Mouse (Mus musculus): ENCODE results near the gene Arhgap4. TPM values are rescaled to one million over a fixed set of nuclear protein-coding genes. Genes with fewer than 3 reads are reported as not detected.

Arhgap4 gene
- polyA plus RNA-seq, 1 experiment from 2014 or later = 3.0 TPM

DNA sequence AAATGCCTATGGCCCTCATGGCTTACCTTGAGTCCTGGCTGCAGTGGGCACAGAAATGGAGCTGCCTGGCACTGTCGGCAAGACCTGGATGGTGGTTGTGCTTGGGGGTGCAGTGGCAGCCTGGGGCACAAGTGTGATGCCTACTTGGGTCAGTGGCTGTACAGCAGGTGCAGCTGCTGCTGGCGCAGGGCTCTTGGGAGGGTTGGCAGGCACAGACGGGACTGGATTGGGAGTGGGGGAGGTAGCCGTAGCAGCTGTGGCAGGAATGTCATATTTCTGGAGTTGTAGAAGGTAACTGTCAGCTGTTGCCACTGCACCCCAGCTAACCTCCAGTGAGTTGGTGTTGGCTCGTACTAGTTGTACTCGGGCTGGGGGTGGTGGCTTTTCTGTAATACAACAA lies 33.3 kb upstream of the Arhgap4 start:
- no peak for ATAC-seq (ENCODE audit: low FRiP score)
- no peak overlapping the region for H3K4me3 ChIP-seq (replicated peaks; ENCODE audit: low read length)
- no peaks in the 10 kb centered on the region for H3K9me3 ChIP-seq (ENCODE audit: control insufficient read depth, low read length)
- no peak overlapping the region for H3K27ac ChIP-seq
- 87% methylated on average over 6 of the region's 6 CpGs for WGBS
- peaks cover 92% of the 10 kb centered on the region for H3K36me3 ChIP-seq (replicated peaks; ENCODE audit: control insufficient read depth, insufficient read depth)
- no peak overlapping the region for H3K4me2 ChIP-seq (replicated peaks)
- H3K27me3 ChIP-seq (ENCODE audit: control insufficient read depth, insufficient read depth, low read length) = no peaks in the 10 kb centered on the region
- DNase-seq (ENCODE audit: low spot score) = no peak
- H3K4me1 ChIP-seq (replicated peaks; ENCODE audit: control insufficient read depth, insufficient read depth, low read length) = no peaks in the 10 kb centered on the region
- H3K9ac ChIP-seq = no peak overlapping the region

DNA sequence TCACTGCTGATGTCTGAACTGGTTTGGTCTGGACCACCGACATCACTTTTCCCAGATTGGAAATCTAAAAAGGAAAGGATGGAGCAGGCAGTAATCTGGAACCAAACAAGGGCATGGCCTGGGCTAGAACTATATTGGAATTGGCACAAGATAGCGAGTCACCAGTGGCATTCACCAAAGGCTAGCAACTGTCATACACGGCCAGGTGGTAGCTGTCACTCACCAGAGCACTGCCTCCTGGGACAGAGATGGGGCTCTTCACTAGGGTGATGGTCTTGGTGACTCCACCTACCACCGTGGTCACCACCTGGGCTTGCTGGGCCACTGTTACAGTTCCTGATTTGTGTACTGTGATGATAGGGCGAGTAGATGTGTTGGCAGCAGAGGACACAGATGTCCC lies 30.9 kb upstream of the Arhgap4 start:
- Histone ChIP-seq H3K9me3 (ENCODE audit: control insufficient read depth, low read length) (no peaks in the 10 kb centered on the region), H3K27me3 (ENCODE audit: control insufficient read depth, insufficient read depth, low read length) (no peaks in the 10 kb centered on the region), H3K27ac (no peak overlapping the region), H3K4me2 (replicated peaks) (no peak overlapping the region), H3K36me3 (replicated peaks; ENCODE audit: control insufficient read depth, insufficient read depth) (peaks cover 93% of the 10 kb centered on the region), H3K4me1 (replicated peaks; ENCODE audit: control insufficient read depth, insufficient read depth, low read length) (no peaks in the 10 kb centered on the region), H3K9ac (no peak overlapping the region), H3K4me3 (replicated peaks; ENCODE audit: low read length) (no peak overlapping the region)
- no peak for ATAC-seq (ENCODE audit: low FRiP score)
- WGBS = 93% methylated on average over 5 of the region's 5 CpGs
- no peak for DNase-seq (ENCODE audit: low spot score)

DNA sequence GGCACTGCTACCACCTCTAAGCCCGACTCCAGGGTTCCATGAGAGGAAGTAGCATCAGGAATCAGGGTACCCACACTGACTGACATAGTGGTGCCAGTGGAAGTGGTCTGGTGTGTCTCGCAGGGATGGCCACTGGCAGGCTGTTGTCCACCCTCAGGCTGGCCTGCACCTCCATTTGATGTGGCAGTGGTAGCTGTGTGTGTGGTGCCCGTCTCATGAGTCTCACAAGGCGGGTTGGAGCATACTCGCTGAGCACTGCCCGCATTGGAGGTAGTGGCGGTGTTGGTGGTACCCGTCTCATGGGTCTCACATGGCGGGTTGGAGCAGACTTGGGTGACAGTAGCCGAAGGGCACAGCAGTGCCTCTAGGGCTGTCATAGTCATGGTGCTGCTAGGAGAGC lies 27.7 kb upstream of the Arhgap4 start:
- no peak for DNase-seq (ENCODE audit: low spot score)
- H3K4me1 ChIP-seq (replicated peaks; ENCODE audit: control insufficient read depth, insufficient read depth, low read length) = no peaks in the 10 kb centered on the region
- H3K27ac ChIP-seq = no peak overlapping the region
- no peak overlapping the region for H3K4me3 ChIP-seq (replicated peaks; ENCODE audit: low read length)
- peaks cover 98% of the 10 kb centered on the region for H3K36me3 ChIP-seq (replicated peaks; ENCODE audit: control insufficient read depth, insufficient read depth)
- no peaks in the 10 kb centered on the region for H3K9me3 ChIP-seq (ENCODE audit: control insufficient read depth, low read length)
- WGBS = 89% methylated on average over 10 of the region's 10 CpGs
- H3K9ac ChIP-seq = no peak overlapping the region
- no peaks in the 10 kb centered on the region for H3K27me3 ChIP-seq (ENCODE audit: control insufficient read depth, insufficient read depth, low read length)
- no peak for ATAC-seq (ENCODE audit: low FRiP score)
- H3K4me2 ChIP-seq (replicated peaks) = no peak overlapping the region

DNA sequence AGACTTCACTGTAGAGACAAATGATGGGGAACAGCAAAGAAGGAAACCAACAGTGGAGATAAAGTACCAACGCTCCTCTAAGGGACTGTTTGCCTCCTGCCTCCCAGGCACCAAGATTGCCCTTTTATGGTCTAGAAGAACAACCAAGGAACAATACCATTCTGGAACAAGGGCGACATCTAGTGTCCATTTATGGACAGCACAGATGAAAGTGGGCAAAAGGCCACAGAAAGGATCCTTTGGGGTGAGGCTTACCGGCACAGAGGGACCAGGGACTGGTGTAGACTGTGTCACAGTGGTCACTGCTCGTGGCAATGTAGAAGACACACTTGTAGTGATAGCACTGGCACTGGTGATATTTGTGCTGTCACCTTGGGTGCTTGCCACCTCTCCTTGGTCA lies 27.0 kb upstream of the Arhgap4 start:
- Histone ChIP-seq H3K27ac (no peak overlapping the region), H3K4me1 (replicated peaks; ENCODE audit: control insufficient read depth, insufficient read depth, low read length) (no peaks in the 10 kb centered on the region), H3K27me3 (ENCODE audit: control insufficient read depth, insufficient read depth, low read length) (no peaks in the 10 kb centered on the region), H3K4me3 (replicated peaks; ENCODE audit: low read length) (no peak overlapping the region), H3K4me2 (replicated peaks) (no peak overlapping the region), H3K9me3 (ENCODE audit: control insufficient read depth, low read length) (no peaks in the 10 kb centered on the region), H3K9ac (no peak overlapping the region), H3K36me3 (replicated peaks; ENCODE audit: control insufficient read depth, insufficient read depth) (peaks cover 98% of the 10 kb centered on the region)
- peak; percentile 75 for DNase-seq (ENCODE audit: low spot score)
- peak; percentile 46; the same call in 1 of the 2 replicates for ATAC-seq (ENCODE audit: low FRiP score)
- 37% methylated on average over 4 of the region's 4 CpGs for WGBS

DNA sequence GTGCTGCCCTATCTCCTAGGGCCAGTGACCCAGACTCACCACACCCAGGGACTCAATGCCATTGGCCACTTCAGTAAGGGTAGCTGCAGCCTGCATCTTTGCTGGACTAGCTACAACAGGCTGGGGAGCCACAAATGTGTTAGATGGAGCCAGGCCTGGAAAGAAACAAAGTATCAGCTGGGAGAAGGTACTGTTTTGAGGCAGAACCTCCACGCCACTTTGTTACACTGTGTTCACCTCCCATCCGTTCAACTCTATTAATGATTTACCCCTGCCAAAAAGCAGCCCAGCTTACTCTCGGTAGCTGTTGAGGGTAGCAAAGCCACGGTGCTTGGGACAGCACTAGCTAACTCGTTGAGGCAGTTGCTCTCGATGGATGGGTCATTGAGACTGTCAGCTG lies 25.2 kb upstream of the Arhgap4 start:
- Histone ChIP-seq H3K36me3 (replicated peaks; ENCODE audit: control insufficient read depth, insufficient read depth) (peaks cover 97% of the 10 kb centered on the region), H3K27me3 (ENCODE audit: control insufficient read depth, insufficient read depth, low read length) (no peaks in the 10 kb centered on the region)
- no peak for ATAC-seq (ENCODE audit: low FRiP score)

DNA sequence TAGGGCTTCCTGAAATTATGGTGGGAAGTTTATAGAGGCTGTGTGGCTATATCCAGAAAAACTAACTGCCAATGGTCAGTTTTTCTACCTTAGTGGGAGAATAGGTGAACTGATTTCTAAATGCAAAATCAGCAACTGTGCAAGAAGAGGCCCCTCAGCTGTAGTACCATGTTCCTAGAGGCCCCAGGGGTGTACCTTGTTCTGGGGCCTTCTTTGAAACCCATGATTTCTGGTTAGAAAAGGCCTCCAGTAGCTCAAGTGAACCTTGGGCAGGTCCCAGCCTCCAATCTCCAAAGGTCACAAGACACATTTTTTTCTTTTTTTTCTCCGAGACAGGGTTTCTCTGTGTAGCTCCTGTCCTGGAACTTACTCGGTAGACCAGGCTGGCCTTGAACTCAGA lies 20.6 kb upstream of the Arhgap4 start:
- Histone ChIP-seq H3K9ac (no peak overlapping the region), H3K4me2 (replicated peaks) (no peak overlapping the region), H3K9me3 (ENCODE audit: control insufficient read depth, low read length) (no peaks in the 10 kb centered on the region), H3K36me3 (replicated peaks; ENCODE audit: control insufficient read depth, insufficient read depth) (peaks cover 60% of the 10 kb centered on the region), H3K27ac (no peak overlapping the region), H3K27me3 (ENCODE audit: control insufficient read depth, insufficient read depth, low read length) (no peaks in the 10 kb centered on the region), H3K4me1 (replicated peaks; ENCODE audit: control insufficient read depth, insufficient read depth, low read length) (no peaks in the 10 kb centered on the region), H3K4me3 (replicated peaks; ENCODE audit: low read length) (no peak overlapping the region)
- 93% methylated on average over 2 of the region's 2 CpGs for WGBS
- ATAC-seq (ENCODE audit: low FRiP score) = no peak
- DNase-seq (ENCODE audit: low spot score) = no peak

More for the DNA sequence above, 25.2 kb upstream of the Arhgap4 start:
- no peak for DNase-seq (ENCODE audit: low spot score)
- Histone ChIP-seq H3K4me1 (replicated peaks; ENCODE audit: control insufficient read depth, insufficient read depth, low read length) (no peaks in the 10 kb centered on the region), H3K4me3 (replicated peaks; ENCODE audit: low read length) (no peak overlapping the region), H3K27ac (no peak overlapping the region), H3K4me2 (replicated peaks) (no peak overlapping the region), H3K9ac (no peak overlapping the region), H3K9me3 (ENCODE audit: control insufficient read depth, low read length) (no peaks in the 10 kb centered on the region)
- WGBS = 76% methylated on average over 6 of the region's 6 CpGs

DNA sequence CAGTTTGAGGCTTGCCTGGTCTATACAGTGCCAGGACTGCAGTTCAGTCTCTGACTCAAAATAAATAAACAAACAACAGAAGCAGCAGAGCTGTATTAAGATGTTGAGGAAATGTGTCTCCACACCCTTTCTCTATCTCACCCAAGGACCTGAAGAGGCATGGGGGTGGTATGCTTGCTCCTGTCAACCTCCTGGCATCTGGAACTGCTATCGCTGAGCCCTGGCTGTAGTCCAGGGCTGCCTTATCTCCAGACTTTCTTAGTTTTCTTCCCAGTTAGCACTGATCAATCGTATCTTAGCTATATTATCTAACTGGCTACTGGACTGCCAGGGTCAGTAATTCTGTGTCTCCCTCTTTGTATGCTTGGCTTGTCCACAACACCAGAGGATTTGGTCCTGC lies 20.2 kb upstream of the Arhgap4 start:
- peaks cover 56% of the 10 kb centered on the region for H3K36me3 ChIP-seq (replicated peaks; ENCODE audit: control insufficient read depth, insufficient read depth)
- no peaks in the 10 kb centered on the region for H3K9me3 ChIP-seq (ENCODE audit: control insufficient read depth, low read length)
- WGBS = 95% methylated on average over 2 of the region's 2 CpGs
- DNase-seq (ENCODE audit: low spot score) (no peak), ATAC-seq (ENCODE audit: low FRiP score) (no peak)
- H3K4me1 ChIP-seq (replicated peaks; ENCODE audit: control insufficient read depth, insufficient read depth, low read length) = no peaks in the 10 kb centered on the region
- no peak overlapping the region for H3K4me3 ChIP-seq (replicated peaks; ENCODE audit: low read length)
- H3K4me2 ChIP-seq (replicated peaks) = no peak overlapping the region
- H3K27ac ChIP-seq = no peak overlapping the region
- H3K27me3 ChIP-seq (ENCODE audit: control insufficient read depth, insufficient read depth, low read length) = no peaks in the 10 kb centered on the region
- H3K9ac ChIP-seq = no peak overlapping the region

DNA sequence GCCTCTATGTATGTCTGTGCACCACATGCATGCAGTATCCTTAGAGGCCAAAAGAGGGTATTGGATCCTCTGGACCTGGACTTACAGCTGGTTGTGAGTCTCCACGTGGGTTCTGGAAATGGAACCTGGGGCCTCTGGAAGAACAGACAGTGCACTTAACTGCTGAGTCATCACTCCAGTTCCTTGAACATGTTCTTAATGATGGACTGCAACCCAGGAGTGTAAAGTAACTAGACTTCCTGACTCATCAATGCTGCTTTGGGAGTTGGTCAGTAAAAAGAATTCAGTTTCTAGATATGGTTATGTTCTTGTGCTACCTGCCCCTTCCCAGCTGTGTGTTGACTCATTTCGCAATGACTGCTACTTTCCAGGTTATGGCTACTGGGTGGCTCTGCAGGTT lies 10.2 kb upstream of the Arhgap4 start:
- Histone ChIP-seq H3K27me3 (ENCODE audit: control insufficient read depth, insufficient read depth, low read length) (no peaks in the 10 kb centered on the region), H3K36me3 (replicated peaks; ENCODE audit: control insufficient read depth, insufficient read depth) (no peaks in the 10 kb centered on the region), H3K9me3 (ENCODE audit: control insufficient read depth, low read length) (no peaks in the 10 kb centered on the region), H3K4me3 (replicated peaks; ENCODE audit: low read length) (no peak overlapping the region), H3K4me1 (replicated peaks; ENCODE audit: control insufficient read depth, insufficient read depth, low read length) (no peaks in the 10 kb centered on the region), H3K4me2 (replicated peaks) (no peak overlapping the region), H3K27ac (no peak overlapping the region), H3K9ac (no peak overlapping the region)
- ATAC-seq (ENCODE audit: low FRiP score) (no peak), DNase-seq (ENCODE audit: low spot score) (no peak)
- WGBS = 74% methylated on average over 2 of the region's 2 CpGs

DNA sequence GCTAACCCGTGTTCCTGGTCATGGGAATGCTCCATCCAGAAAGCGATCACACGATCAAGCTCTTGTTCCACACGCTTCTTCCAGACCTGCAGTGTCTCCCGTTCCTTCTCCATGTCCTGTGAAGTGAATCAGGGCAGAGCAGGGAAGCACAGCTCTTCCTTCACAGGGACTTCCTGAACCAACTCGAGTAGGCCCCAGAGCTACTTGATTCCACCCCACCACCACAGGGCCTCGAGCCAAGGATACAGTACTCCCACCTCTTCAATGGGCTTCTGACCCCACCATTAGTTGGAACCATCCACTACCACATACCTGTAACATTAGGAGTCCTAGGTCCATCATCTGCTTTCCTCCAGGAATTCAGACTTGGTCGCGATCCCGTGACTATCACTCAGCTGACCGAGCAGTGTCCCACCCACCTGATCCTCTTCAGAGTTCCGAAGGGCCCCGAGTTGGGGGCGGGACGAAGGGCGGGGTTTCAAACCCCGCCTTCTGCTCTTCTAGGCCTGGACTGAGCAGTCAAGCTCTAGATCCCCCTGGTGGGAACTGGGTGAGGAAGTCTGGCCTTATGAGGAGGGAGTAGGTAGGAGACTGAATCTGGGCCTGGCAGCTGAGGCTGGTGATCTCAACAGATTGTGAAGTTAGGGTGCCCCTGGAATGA lies 8.9 kb upstream of the Arhgap4 start, which contains the start of gene Renbp:
Gene Renbp (minus strand): TSS at position 449 of the 661 bp plus-strand sequence.
- H3K4me2 ChIP-seq (replicated peaks) = peak within 1 kb of the TSS; percentile 17; the same call in 1 of the 2 replicates

DNA sequence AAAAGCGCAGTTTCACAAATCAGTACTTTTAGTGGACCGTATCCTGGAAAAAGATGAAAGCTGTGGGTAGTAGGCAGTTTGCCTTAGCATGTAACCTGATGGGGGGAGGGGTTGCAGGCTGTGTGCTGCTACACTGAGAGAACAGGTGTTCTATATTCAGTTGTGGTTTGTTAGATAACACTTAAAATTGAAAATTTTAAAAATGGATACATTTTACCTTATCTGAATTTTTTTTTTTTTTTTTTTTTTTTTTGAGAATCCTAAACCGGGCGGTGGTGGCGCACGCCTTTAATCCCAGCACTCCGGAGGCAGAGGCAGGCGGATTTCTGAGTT lies 846 bp upstream of the Arhgap4 start:
- peak; percentile 29 for DNase-seq (ENCODE audit: low spot score)
- H3K9ac ChIP-seq = peak overlapping the region; percentile 58; the same call in 1 of the 2 replicates
- no peaks in the 10 kb centered on the region for H3K27me3 ChIP-seq (ENCODE audit: control insufficient read depth, insufficient read depth, low read length)
- H3K27ac ChIP-seq = peak overlapping the region; percentile 77; the same call in 1 of the 2 replicates
- H3K36me3 ChIP-seq (replicated peaks; ENCODE audit: control insufficient read depth, insufficient read depth) = peaks cover 23% of the 10 kb centered on the region
- peak overlapping the region; percentile 73 for H3K4me2 ChIP-seq (replicated peaks)
- 73% methylated on average over 8 of the region's 8 CpGs for WGBS
- H3K4me3 ChIP-seq (replicated peaks; ENCODE audit: low read length) = peak overlapping the region; percentile 53
- H3K4me1 ChIP-seq (replicated peaks; ENCODE audit: control insufficient read depth, insufficient read depth, low read length) = no peaks in the 10 kb centered on the region; the same call in 1 of the 2 replicates
- H3K9me3 ChIP-seq (ENCODE audit: control insufficient read depth, low read length) = no peaks in the 10 kb centered on the region
- ATAC-seq (ENCODE audit: low FRiP score) = no peak

More for the DNA sequence above, 8.9 kb upstream of the Arhgap4 start, which contains the start of gene Renbp:
- peak; percentile 60; the same call in 1 of the 2 replicates for ATAC-seq (ENCODE audit: low FRiP score)
- Histone ChIP-seq H3K9ac (no peak within 1 kb of the TSS), H3K4me3 (replicated peaks; ENCODE audit: low read length) (no peak within 1 kb of the TSS), H3K27ac (no peak within 1 kb of the TSS), H3K9me3 (ENCODE audit: control insufficient read depth, low read length) (no peaks in the 10 kb centered on the region), H3K27me3 (ENCODE audit: control insufficient read depth, insufficient read depth, low read length) (no peaks in the 10 kb centered on the region), H3K4me1 (replicated peaks; ENCODE audit: control insufficient read depth, insufficient read depth, low read length) (no peaks in the 10 kb centered on the region), H3K36me3 (replicated peaks; ENCODE audit: control insufficient read depth, insufficient read depth) (no peaks in the 10 kb centered on the region)
- DNase-seq (ENCODE audit: low spot score) = no peak
- 43% methylated on average over 17 of the region's 17 CpGs for WGBS
